Mouse (Mus musculus): ENCODE data around the gene Gm20683. TPM values are rescaled to one million over a fixed set of nuclear protein-coding genes. Genes with fewer than 3 reads are reported as not detected.

Gm20683 gene
- polyA plus RNA-seq, 1 experiment from 2014 or later, result 4.6 TPM

Small RNA genes lying within 50 kb of the gene (microRNA-seq; reads per million reads assigned to microRNA genes)
- gene Mir3082 (ENCODE audit: borderline replicate concordance, insufficient number of aligned reads), result not detected

Other genes with a start within 250 kb of the Gm20683 start
- 5.1 and 5.4 TPM in 2 replicates for gene Gng13, start 124.6 kb downstream of the Gm20683 start, polyA plus RNA-seq (2015; fragmentation: Nextera tagmentation; extraction: Ambion mirVana)
- gene Chtf18, start 114.3 kb downstream of the Gm20683 start, polyA plus RNA-seq (2015; fragmentation: Nextera tagmentation; extraction: Ambion mirVana), result 4.2 and 6.3 TPM in 2 replicates
- gene Rpusd1, start 114.1 kb downstream of the Gm20683 start, polyA plus RNA-seq (2015; fragmentation: Nextera tagmentation; extraction: Ambion mirVana), result 12.5 and 19.9 TPM in 2 replicates
- 0.17 TPM in 1 of 2 replicates, not detected in the other for gene Mslnl, start 105.7 kb downstream of the Gm20683 start, polyA plus RNA-seq (2015; fragmentation: Nextera tagmentation; extraction: Ambion mirVana)
- gene Msln, start 87.4 kb downstream of the Gm20683 start, polyA plus RNA-seq (2015; fragmentation: Nextera tagmentation; extraction: Ambion mirVana), result 58.7 and 63.7 TPM in 2 replicates
- gene Narfl, start 68.0 kb downstream of the Gm20683 start, polyA plus RNA-seq (2015; fragmentation: Nextera tagmentation; extraction: Ambion mirVana), result 21.6 and 30.4 TPM in 2 replicates
- gene Haghl, start 56.1 kb downstream of the Gm20683 start, polyA plus RNA-seq (2015; fragmentation: Nextera tagmentation; extraction: Ambion mirVana), result 56.7 and 71.7 TPM in 2 replicates
- gene Ccdc78, start 55.2 kb downstream of the Gm20683 start, polyA plus RNA-seq (2015; fragmentation: Nextera tagmentation; extraction: Ambion mirVana), result 0.35 and 0.36 TPM in 2 replicates
- gene Fam173a, start 48.9 kb downstream of the Gm20683 start, polyA plus RNA-seq (2015; fragmentation: Nextera tagmentation; extraction: Ambion mirVana), result 146 and 178 TPM in 2 replicates
- gene AC134908.4, start 46.1 kb downstream of the Gm20683 start, polyA plus RNA-seq (2015; fragmentation: Nextera tagmentation; extraction: Ambion mirVana), result 0.39 TPM in 1 of 2 replicates, not detected in the other
- 63.7 and 96.9 TPM in 2 replicates for gene Metrn, start 44.6 kb downstream of the Gm20683 start, polyA plus RNA-seq (2015; fragmentation: Nextera tagmentation; extraction: Ambion mirVana)
- 12.1 and 14.1 TPM in 2 replicates for gene Fbxl16, start 32.7 kb downstream of the Gm20683 start, polyA plus RNA-seq (2015; fragmentation: Nextera tagmentation; extraction: Ambion mirVana)
- 10.9 and 18.4 TPM in 2 replicates for gene Wdr24, start 18.1 kb downstream of the Gm20683 start, polyA plus RNA-seq (2015; fragmentation: Nextera tagmentation; extraction: Ambion mirVana)
- 28.9 and 42.7 TPM in 2 replicates for gene Jmjd8, start 12.9 kb downstream of the Gm20683 start, polyA plus RNA-seq (2015; fragmentation: Nextera tagmentation; extraction: Ambion mirVana)
- gene Stub1, start 8.4 kb downstream of the Gm20683 start, polyA plus RNA-seq (2015; fragmentation: Nextera tagmentation; extraction: Ambion mirVana), result 212 and 318 TPM in 2 replicates
- 11.7 and 16.4 TPM in 2 replicates for gene Rhbdl1, start 4.5 kb downstream of the Gm20683 start, polyA plus RNA-seq (2015; fragmentation: Nextera tagmentation; extraction: Ambion mirVana)
- 10.4 and 18.4 TPM in 2 replicates for gene Rhot2, start 3.1 kb upstream of the Gm20683 start, polyA plus RNA-seq (2015; fragmentation: Nextera tagmentation; extraction: Ambion mirVana)
- gene Wdr90, start 19.7 kb upstream of the Gm20683 start, polyA plus RNA-seq (2015; fragmentation: Nextera tagmentation; extraction: Ambion mirVana), result 7.4 and 12.5 TPM in 2 replicates
- gene Mcrip2, start 27.0 kb upstream of the Gm20683 start, polyA plus RNA-seq (2015; fragmentation: Nextera tagmentation; extraction: Ambion mirVana), result 272 and 300 TPM in 2 replicates
- 88.6 and 139 TPM in 2 replicates for gene Mettl26, start 33.3 kb upstream of the Gm20683 start, polyA plus RNA-seq (2015; fragmentation: Nextera tagmentation; extraction: Ambion mirVana)
- 0.36 and 0.51 TPM in 2 replicates for gene Wfikkn1, start 39.1 kb upstream of the Gm20683 start, polyA plus RNA-seq (2015; fragmentation: Nextera tagmentation; extraction: Ambion mirVana)
- 20.0 and 27.4 TPM in 2 replicates for gene Rab40c, start 78.0 kb upstream of the Gm20683 start, polyA plus RNA-seq (2015; fragmentation: Nextera tagmentation; extraction: Ambion mirVana)
- gene Pigq, start 103.2 kb upstream of the Gm20683 start, polyA plus RNA-seq (2015; fragmentation: Nextera tagmentation; extraction: Ambion mirVana), result 35.6 and 46.1 TPM in 2 replicates
- gene Nhlrc4, start 103.2 kb upstream of the Gm20683 start, polyA plus RNA-seq (2015; fragmentation: Nextera tagmentation; extraction: Ambion mirVana), result 0.18 TPM in 1 of 2 replicates, not detected in the other
- 0.21 TPM in 1 of 2 replicates, not detected in the other for gene A930017K11Rik, start 110.8 kb upstream of the Gm20683 start, polyA plus RNA-seq (2015; fragmentation: Nextera tagmentation; extraction: Ambion mirVana)
- 9.1 and 11.3 TPM in 2 replicates for gene Capn15, start 144.0 kb upstream of the Gm20683 start, polyA plus RNA-seq (2015; fragmentation: Nextera tagmentation; extraction: Ambion mirVana)
- gene Rab11fip3, start 227.8 kb upstream of the Gm20683 start, polyA plus RNA-seq (2015; fragmentation: Nextera tagmentation; extraction: Ambion mirVana), result 6.9 and 7.5 TPM in 2 replicates
- gene Decr2, start 248.6 kb upstream of the Gm20683 start, polyA plus RNA-seq (2015; fragmentation: Nextera tagmentation; extraction: Ambion mirVana), result 37.1 and 42.1 TPM in 2 replicates

Data from adrenal gland, postnatal 0 days (tissue).